Mouse (Mus musculus) cerebellum, adult (tissue): ENCODE data around the gene Olfr142.
"Not testable (repeated sequence)": the region's sequence is repeated elsewhere in the genome, so short reads cannot be mapped to it uniquely, and the experiment has no call there.

ENCODE experiments used
- ATAC-seq: cut with Nextera tagmentation; 2 replicates; pipeline ENCODE4 v1.9.2; 2017; ENCODE audit warnings: mild to moderate bottlenecking, moderate library complexity, mixed read lengths; ENCODE audit not compliant: insufficient number of reproducible peaks, low FRiP score, low TSS enrichment

The Olfr142 gene

GRCm38 (mm10) chr2:90257492-90257891 is at the start of gene Olfr142:
Gene Olfr142 (minus strand): TSS chr2:90257592.
- no peak for ATAC-seq

GRCm38 (mm10) chr2:90292741-90293140 is 35.3 kb upstream of the Olfr142 start, which contains the start of gene Olfr1272:
Gene Olfr1272 (minus strand): TSS chr2:90292841.
- ATAC-seq: no peak

- no peak for ATAC-seq
These were observed 13.5 kb upstream of the Olfr142 start, which contains the start of gene Olfr1271 for GRCm38 (mm10) chr2:90270932-90271331. Gene Olfr1271 (minus strand): TSS chr2:90271032.

GRCm38 (mm10) chr2:90224393-90224792 is 33.0 kb downstream of the Olfr142 start, which contains the start of gene Olfr1506:
Gene Olfr1506 (minus strand): TSS chr2:90224493.
- not testable (repeated sequence) for ATAC-seq
